In the genomic region with DNA sequence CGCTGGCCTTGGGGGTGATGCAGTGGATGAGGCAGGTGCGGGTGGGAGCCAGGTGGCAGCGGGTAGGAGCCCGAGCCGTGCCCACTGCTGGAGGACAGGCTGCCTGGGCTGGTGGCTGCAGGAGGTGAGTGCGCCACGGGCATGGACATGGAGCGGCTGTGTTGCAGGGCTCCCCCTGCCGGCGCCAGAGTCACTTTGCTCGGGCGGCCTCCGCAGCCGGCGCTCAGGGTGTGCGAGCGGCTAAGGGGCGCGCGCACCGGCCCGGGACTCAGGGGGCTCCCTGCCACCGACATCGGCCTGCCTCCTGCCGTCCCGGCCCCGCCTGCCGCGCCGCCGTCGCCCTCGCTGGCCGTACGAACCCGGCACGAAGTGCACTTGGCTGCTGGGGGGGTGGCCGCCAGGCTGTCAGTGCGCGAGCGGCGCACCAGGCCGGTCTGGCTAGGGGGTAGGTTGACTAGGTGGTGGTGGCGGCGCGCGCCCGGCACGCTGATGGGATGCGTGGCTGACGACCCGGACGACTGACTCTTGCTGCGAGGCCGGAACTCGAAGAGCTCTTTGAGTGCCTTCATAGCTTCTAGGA, we compare ENCODE assay signal across 7 mouse cellular contexts. TPM values are rescaled to one million over a fixed set of nuclear protein-coding genes. Genes with fewer than 3 reads are reported as not detected.
A peak's percentile ranks its signal among the peaks of the same experiment; 100 is the strongest.
DNase-seq lines count a peak whose midpoint lies in the region; ATAC-seq and TF ChIP-seq lines count a peak whose summit lies in the region.

No protein-coding gene starts in this region.

- TF ChIP-seq POLR2A in heart, adult 2 months (IDR thresholded peaks at IDR 0.05; ENCODE audit: insufficient read depth, low read depth, low read length): no peak

- peak; percentile 66 for ATAC-seq in embryonic facial prominence, embryonic 12.5 days (ENCODE audit: insufficient number of reproducible peaks, insufficient read depth, low FRiP score, low TSS enrichment)
- ATAC-seq in limb, embryonic 13.5 days (ENCODE audit: low FRiP score, low read depth): peak; percentile 37
- peak; percentile 38 for ATAC-seq in midbrain, embryonic 15.5 days (replicated peaks)

- H3K79me2 ChIP-seq in heart, adult 2 months (replicated peaks; ENCODE audit: control insufficient read depth, insufficient read depth, low read length): 0 out of 2 replicates have a peak, but pooled peaks cover 2% of the 10 kb centered on the region

- H3K9me3 ChIP-seq in embryonic facial prominence, embryonic 12.5 days: no peaks in the 10 kb centered on the region
- no peaks in the 10 kb centered on the region for H3K9me3 ChIP-seq in limb, embryonic 13.5 days
- no peaks in the 10 kb centered on the region for H3K9me3 ChIP-seq in midbrain, embryonic 15.5 days

- H3K4me2 ChIP-seq in embryonic facial prominence, embryonic 12.5 days (replicated peaks): peak overlapping the region; percentile 92
- H3K4me2 ChIP-seq in limb, embryonic 13.5 days (replicated peaks): peak overlapping the region; percentile 98
- H3K4me2 ChIP-seq in midbrain, embryonic 15.5 days: peak overlapping the region; percentile 87

- H3K4me3 ChIP-seq in embryonic facial prominence, embryonic 12.5 days: peak overlapping the region; percentile 80
- peak overlapping the region; percentile 78 for H3K4me3 ChIP-seq in heart, adult 2 months
- peak overlapping the region; percentile 86 for H3K4me3 ChIP-seq in limb, embryonic 13.5 days
- H3K4me3 ChIP-seq in midbrain, embryonic 15.5 days: peak overlapping the region; percentile 76

- peak; percentile 89 for DNase-seq in adrenal gland, postnatal 25 days
- DNase-seq in heart, adult 2 months: peak; percentile 90 to 92
- peak; percentile 83 to 89 for DNase-seq in kidney, adult 8-10 months
- DNase-seq in spleen, adult 18-20 months: peak; percentile 77 to 90

- no peaks in the 10 kb centered on the region for H3K27me3 ChIP-seq in embryonic facial prominence, embryonic 12.5 days
- no peaks in the 10 kb centered on the region for H3K27me3 ChIP-seq in heart, adult 2 months (ENCODE audit: control insufficient read depth, insufficient read depth, low read length)
- no peaks in the 10 kb centered on the region for H3K27me3 ChIP-seq in limb, embryonic 13.5 days
- H3K27me3 ChIP-seq in midbrain, embryonic 15.5 days (replicated peaks): no peaks in the 10 kb centered on the region

- peak overlapping the region; percentile 98 for H3K27ac ChIP-seq in embryonic facial prominence, embryonic 12.5 days
- peak overlapping the region; percentile 77 for H3K27ac ChIP-seq in heart, adult 2 months
- peak overlapping the region; percentile 95 for H3K27ac ChIP-seq in limb, embryonic 13.5 days
- peak overlapping the region; percentile 100 for H3K27ac ChIP-seq in midbrain, embryonic 15.5 days

- H3K36me3 ChIP-seq in embryonic facial prominence, embryonic 12.5 days: peaks cover 20% of the 10 kb centered on the region; the same call in 1 of the 2 replicates
- H3K36me3 ChIP-seq in heart, adult 2 months (ENCODE audit: control insufficient read depth, insufficient read depth, low read length): no peaks in the 10 kb centered on the region
- peaks cover 27% of the 10 kb centered on the region for H3K36me3 ChIP-seq in limb, embryonic 13.5 days
- no peaks in the 10 kb centered on the region for H3K36me3 ChIP-seq in midbrain, embryonic 15.5 days (replicated peaks)

- intact Hi-C loops in heart, adult 2 months (cut with DNase I): loop anchor here (1.0 to 5.0 kb wide), 5 partner anchors 125 to 567 kb away; no protein-coding TSS in a partner anchor

- peak overlapping the region; percentile 89 for H3K9ac ChIP-seq in embryonic facial prominence, embryonic 12.5 days
- H3K9ac ChIP-seq in heart, adult 2 months (ENCODE audit: low read depth, low read length): peak overlapping the region; percentile 98
- peak overlapping the region; percentile 92 for H3K9ac ChIP-seq in limb, embryonic 13.5 days
- H3K9ac ChIP-seq in midbrain, embryonic 15.5 days: peak overlapping the region; percentile 79

- TF ChIP-seq CTCF in heart, adult 2 months (IDR thresholded peaks at IDR 0.05): peak; percentile 94

- peaks cover 59% of the 10 kb centered on the region for H3K4me1 ChIP-seq in embryonic facial prominence, embryonic 12.5 days
- peaks cover 9% of the 10 kb centered on the region for H3K4me1 ChIP-seq in heart, adult 2 months (ENCODE audit: control insufficient read depth, insufficient read depth, low read length)
- H3K4me1 ChIP-seq in limb, embryonic 13.5 days: peaks cover 64% of the 10 kb centered on the region
- H3K4me1 ChIP-seq in midbrain, embryonic 15.5 days: peaks cover 63% of the 10 kb centered on the region

- WGBS in embryonic facial prominence, embryonic 12.5 days: under 1% methylated on average over 54 of the region's 56 CpGs
- 0% methylated on average over 50 of the region's 56 CpGs for WGBS in heart, adult 2 months
- under 1% methylated on average over 53 of the region's 56 CpGs for WGBS in limb, embryonic 13.5 days
- under 1% methylated on average over 56 of the region's 56 CpGs for WGBS in midbrain, embryonic 15.5 days

- TF ChIP-seq EP300 in heart, adult 2 months (IDR thresholded peaks at IDR 0.05; ENCODE audit: insufficient read depth, low read depth, low read length): no peak

RNA-seq across cellular contexts. Expression of a gene that starts 1.2 kb away (rescaled TPM):
- total RNA-seq in adrenal gland, postnatal 25 days (2021): 22.1 and 23.0 TPM in 2 replicates
- 11.5 and 11.8 TPM in 2 replicates for polyA plus RNA-seq in embryonic facial prominence, embryonic 12.5 days (2016; fragmentation: Nextera tagmentation; extraction: Ambion mirVana)
- 10 to 100 TPM; 13.5 to 19.0 TPM for total RNA-seq in heart, adult 2 months (2021)
- 4.5 TPM in 2 replicates for polyA plus RNA-seq in heart, adult 2 months (2012; rRNA removed)
- 7.9 and 8.6 TPM in 2 replicates for polyA plus RNA-seq in limb, embryonic 13.5 days (2015; fragmentation: Nextera tagmentation; extraction: Ambion mirVana)
- 6.8 and 6.9 TPM in 2 replicates for polyA plus RNA-seq in midbrain, embryonic 15.5 days (2015; fragmentation: Nextera tagmentation; extraction: Ambion mirVana)

Comparison
In these comparisons a context has a peak if more than half of its experiments do, and no peak if none do; other contexts are left out.
1. Peak in every context shown above with its lines: DNase-seq, ATAC-seq, H3K4me3 ChIP-seq and H3K27ac ChIP-seq.